Mouse (Mus musculus) ZHBTc4 (cell line): ENCODE results near the gene Fryl.
A peak's percentile ranks its signal among the peaks of the same experiment; 100 is the strongest.

ENCODE experiments used
- DNase-seq: peaks from one replicate; pipeline ENCODE4 v3.0.0-alpha.2; 2011; ENCODE audit warnings: low read depth, low spot score

The Fryl gene

GRCm38 (mm10) chr5:73256352-73257065, at the start of gene Fryl:
TSS of gene Fryl (minus strand) at chr5:73256619.
- DNase-seq = peak; percentile 99

DNA sequence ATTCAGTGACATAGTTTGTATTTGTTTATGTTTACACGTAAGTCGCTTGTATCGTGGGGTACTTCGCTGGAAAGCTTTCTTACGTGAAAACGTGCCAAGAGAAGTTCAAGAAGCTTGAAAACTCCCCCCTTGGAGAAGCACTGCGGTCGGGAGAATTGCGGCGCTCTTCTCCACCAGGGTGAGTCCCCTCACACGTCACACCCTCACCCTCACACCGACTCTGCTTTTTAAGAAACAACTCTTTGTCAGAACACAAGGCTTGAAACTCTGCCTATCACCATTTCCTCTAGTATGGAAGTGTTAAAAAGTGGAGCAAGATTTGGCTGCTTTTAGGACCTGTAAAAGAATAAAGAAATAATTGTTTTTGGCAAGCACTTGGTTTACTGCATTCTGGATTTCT, 48.1 kb upstream of the Fryl start:
- DNase-seq = no peak

DNA sequence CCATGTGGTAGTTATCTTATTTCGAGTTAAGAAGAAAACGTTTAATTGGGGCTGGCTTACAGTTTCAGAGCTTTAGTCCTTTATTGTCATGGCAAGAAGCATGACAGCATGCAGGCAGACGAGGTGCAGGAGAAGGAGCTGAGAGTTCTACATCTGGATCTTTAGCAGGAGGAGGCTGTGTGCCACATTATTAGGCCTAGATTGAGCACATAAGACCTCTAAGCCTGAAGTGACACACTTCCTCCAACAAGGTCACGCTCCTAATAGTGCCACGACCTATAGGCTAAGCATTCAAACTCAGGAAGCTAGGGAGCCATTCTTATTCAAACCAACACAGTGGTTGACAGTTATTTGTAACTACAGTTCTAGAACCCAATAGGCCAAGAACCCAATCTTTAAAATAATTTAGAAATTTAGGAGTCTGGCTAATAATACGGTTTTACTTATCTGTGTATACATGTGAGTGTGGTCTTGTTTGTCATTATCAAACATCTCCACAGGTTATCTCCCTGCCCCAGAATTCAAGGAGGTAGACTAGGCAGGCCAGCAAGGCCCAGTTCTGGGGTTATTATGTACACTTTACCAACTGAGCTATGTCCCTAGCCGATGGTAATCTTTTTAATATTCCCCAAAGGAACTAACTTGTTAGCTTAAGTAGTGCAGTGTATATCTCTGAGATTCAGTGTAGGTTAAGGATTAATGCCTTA, 45.3 kb upstream of the Fryl start:
- DNase-seq = no peak

DNA sequence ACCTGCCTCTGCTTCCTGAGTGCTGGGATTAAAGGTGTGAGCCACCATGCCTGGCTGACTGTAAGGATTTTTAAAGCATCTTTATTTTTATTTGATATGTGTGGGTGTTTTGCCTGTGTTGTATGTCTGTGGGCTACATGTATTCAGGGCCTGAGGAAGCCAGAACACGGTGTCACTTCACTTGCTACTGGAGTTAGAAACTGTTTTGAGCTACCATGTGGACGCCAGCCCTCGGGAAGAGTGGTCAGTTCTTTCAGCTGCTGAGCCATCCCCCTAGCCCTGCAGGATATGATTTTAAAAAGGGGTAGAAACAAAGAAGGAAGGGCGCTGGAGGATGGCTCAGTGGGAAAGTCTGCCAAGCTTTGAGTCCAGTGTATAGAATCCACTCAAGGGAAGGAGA, 39.5 kb upstream of the Fryl start:
- no peak for DNase-seq

DNA sequence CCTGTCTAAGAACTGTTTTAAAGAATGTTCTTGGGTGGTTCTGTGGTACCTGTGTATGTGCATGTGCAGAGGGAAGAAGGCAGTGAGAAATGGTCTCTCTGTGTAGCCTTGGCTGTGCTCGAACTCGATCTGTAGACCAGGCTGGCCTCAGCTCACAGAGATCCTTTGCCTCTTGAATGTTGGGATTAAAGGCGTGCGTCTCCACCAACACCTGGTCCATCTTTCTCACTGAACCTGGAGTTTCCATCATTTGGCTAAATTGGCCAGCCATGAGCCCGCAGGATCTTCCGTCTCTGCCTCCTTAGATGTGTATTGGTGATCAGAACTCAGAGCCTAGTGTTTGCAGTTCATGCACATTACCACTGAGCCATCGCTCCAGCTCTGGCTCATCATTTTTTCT, 38.6 kb upstream of the Fryl start:
- no peak for DNase-seq

GRCm38 (mm10) chr5:73293458-73293827, 37.0 kb upstream of the Fryl start:
- no peak for DNase-seq

- peak; percentile 99 for DNase-seq
Observed at GRCm38 (mm10) chr5:73292502-73293457, 36.4 kb upstream of the Fryl start, which contains the start of gene Ociad1. TSS of gene Ociad1 (plus strand) at chr5:73292784.

DNA sequence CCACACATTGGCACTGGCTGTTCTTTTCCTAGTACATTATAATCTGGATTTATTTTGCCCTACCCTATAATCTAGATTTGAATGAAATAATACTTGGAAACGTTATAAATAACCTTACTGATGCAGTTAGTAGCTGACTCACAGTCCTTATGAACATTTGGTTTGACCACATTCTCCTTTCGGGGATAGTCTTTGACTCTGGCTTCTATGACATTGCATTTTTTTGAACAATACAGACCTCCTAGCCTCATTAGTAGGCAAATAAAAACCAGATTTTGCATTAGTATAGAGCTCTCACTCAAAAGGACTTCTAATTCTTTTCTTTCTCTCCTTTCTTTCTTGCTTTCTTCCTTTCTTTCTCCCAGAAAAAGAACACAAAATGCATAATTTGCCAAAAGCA, 33.5 kb upstream of the Fryl start:
- DNase-seq = no peak

GRCm38 (mm10) chr5:73286603-73287002, 30.2 kb upstream of the Fryl start:
- DNase-seq = no peak

- no peak for DNase-seq
Observed at GRCm38 (mm10) chr5:73285470-73285978, 29.1 kb upstream of the Fryl start.

GRCm38 (mm10) chr5:73284046-73284445, 27.6 kb upstream of the Fryl start:
- DNase-seq = no peak

- no peak for DNase-seq
Observed at GRCm38 (mm10) chr5:73280567-73280850, 24.1 kb upstream of the Fryl start.

GRCm38 (mm10) chr5:73279732-73280566, 23.5 kb upstream of the Fryl start:
- no peak for DNase-seq

- DNase-seq = no peak
Observed at GRCm38 (mm10) chr5:73279190-73279589, 22.8 kb upstream of the Fryl start.

DNA sequence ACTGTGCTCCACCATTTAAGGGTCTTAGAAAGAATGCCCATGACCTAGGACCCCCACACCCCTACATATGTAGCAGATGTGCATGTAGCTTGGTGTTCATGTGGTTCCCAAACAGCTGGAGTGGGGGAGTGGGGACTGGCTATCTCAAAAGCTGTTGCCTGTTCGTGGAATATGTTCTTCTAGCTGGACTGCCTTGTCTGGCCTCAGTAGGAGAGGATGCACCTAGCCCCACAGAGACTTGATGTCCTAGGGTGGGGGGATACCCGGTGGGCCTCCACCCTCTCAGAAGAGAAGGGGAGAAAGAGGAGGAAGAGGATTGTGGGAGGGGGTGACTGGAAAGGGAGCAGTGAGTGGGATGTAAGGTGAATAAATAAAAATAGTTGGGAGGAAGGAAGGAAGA, 18.5 kb upstream of the Fryl start:
- no peak for DNase-seq

- no peak for DNase-seq
Observed at GRCm38 (mm10) chr5:73273171-73273570, 16.8 kb upstream of the Fryl start.

DNA sequence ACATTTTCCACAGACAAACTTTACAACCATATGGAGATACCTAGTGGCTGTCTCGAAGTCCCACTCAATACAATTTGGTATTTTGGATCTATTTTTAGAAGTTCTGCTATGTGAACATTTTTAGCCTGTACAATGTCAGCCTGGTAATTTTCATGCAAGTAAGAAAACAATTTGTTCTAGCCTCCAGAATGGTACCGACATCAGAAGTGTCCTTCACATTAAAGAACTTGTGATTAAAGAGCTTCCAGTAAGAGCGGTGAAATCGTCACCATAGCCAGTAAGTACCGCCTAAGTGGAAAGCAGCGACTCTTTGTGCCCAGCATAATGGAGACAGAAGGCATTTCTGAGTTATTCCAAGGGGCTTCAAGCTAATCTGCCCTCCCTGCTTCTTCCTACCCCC, 14.2 kb upstream of the Fryl start:
- DNase-seq = no peak

- DNase-seq = no peak
Observed at GRCm38 (mm10) chr5:73268636-73269213, 12.3 kb upstream of the Fryl start.

DNA sequence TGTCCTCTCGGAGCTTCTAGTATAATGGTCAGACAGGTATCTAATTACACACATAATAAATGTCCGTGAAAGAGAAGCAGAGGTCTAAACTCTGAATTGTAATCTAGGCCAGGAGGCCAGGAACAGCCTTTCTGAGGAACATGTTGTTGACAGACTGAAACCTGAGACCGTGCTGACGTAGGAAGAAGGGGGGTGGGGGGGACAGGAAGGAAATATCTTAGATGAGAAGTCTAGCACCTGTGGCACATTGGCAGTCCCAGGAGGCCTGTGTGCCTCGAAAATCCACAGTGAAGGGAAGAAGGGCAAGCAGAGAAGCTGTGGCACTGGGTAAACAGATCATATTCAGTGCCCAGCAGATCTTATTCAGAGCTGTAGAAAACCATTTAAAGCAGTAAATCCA, 9.0 kb upstream of the Fryl start:
- no peak for DNase-seq

DNA sequence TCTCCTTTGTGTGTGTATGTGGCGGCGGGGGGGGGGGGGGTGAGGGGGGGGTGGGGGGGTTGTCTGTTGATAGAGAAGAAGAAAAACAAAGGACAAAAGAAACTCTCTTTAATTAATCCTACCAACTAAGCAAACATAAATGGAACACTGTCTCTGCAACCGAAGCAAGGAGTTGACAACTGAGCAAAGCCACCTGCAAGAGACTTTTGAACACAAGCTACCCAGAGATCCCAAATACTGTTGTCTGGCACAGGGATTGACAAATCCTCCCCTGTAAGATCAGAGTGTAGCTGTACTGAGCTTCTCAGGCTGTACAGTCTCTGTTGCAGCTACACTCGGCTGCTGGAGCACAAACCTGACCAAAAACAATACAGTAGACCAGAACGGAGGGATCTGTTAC, 7.7 kb upstream of the Fryl start:
- no peak for DNase-seq

- DNase-seq = no peak
Observed at GRCm38 (mm10) chr5:73257723-73258122, 1.3 kb upstream of the Fryl start.
